Mouse (Mus musculus) forebrain, embryonic 11.5 days (tissue): ENCODE measurements around the gene Crim1. TPM values are rescaled to one million over a fixed set of nuclear protein-coding genes. Genes with fewer than 3 reads are reported as not detected.
A peak's percentile ranks its signal among the peaks of the same experiment; 100 is the strongest.

Source experiments
- ATAC-seq: fragments of 200-750 bp; cut with Nextera tagmentation; replicated peaks from 2 replicates; pipeline ENCODE4 v1.8.0; 2017; ENCODE audit warnings: moderate TSS enrichment; ENCODE audit not compliant: low FRiP score
- DNase-seq: peaks from one replicate; pipeline ENCODE4 v3.0.0-alpha.2; 2017; ENCODE audit warnings: low spot score
- H3K27ac ChIP-seq: fragments of 300-500 bp; sonication (generic); 2 replicates; pipeline ENCODE4 v1.5.1; 2014; ENCODE audit warnings: low read depth, low read length
- H3K27me3 ChIP-seq: fragments of 300-500 bp; sonication (generic); 2 replicates; pipeline ENCODE4 v1.6.1; 2014; ENCODE audit warnings: mild to moderate bottlenecking, low read length, mixed read lengths; ENCODE audit not compliant: control insufficient read depth, insufficient read depth
- H3K36me3 ChIP-seq: fragments of 300-500 bp; sonication (generic); 2 replicates; pipeline ENCODE4 v1.6.1; 2014; ENCODE audit warnings: mild to moderate bottlenecking, low read length, moderate library complexity, mixed read lengths; ENCODE audit not compliant: control insufficient read depth, insufficient read depth
- H3K4me1 ChIP-seq: fragments of 300-500 bp; sonication (generic); replicated peaks from 2 replicates; pipeline ENCODE4 v1.6.1; 2014; ENCODE audit warnings: low read length, mixed read lengths; ENCODE audit not compliant: control insufficient read depth, insufficient read depth
- H3K4me2 ChIP-seq: fragments of 300-500 bp; sonication (generic); 2 replicates; pipeline ENCODE4 v1.6.1; 2014; ENCODE audit warnings: low read depth, mild to moderate bottlenecking, low read length, moderate library complexity, mixed read lengths; ENCODE audit not compliant: severe bottlenecking
- H3K4me3 ChIP-seq: fragments of 300-500 bp; sonication (generic); 2 replicates; pipeline ENCODE4 v1.5.1; 2014; ENCODE audit warnings: low read depth, low read length
- H3K9ac ChIP-seq: fragments of 300-500 bp; sonication (generic); 2 replicates; pipeline ENCODE4 v1.6.1; 2014; ENCODE audit warnings: low read length
- H3K9me3 ChIP-seq: fragments of 300-500 bp; sonication (generic); 2 replicates; pipeline ENCODE4 v1.6.1; 2016; ENCODE audit warnings: low read length, mixed read lengths; ENCODE audit not compliant: control insufficient read depth
- WGBS: fragments of 180-500 bp; shearing (Covaris S2); extraction: QIAGEN DNeasy Blood & Tissue Kit; methylation state at CpG from one replicate; pipeline ENCODE4 v1.1.7; 2014; 5-methylcytosine and 5-hydroxymethylcytosine counted together
- polyA plus RNA-seq: library from polyadenylated mRNA; unstranded; fragments of >200 nt; fragmentation: Nextera tagmentation; extraction: Ambion mirVana; gene quantifications from 2 replicates; pipeline ENCODE4 v1.2.1, GENCODE M21; 2014

The Crim1 gene
- polyA plus RNA-seq, 1 experiment from 2014 or later: 2.7 TPM

DNA sequence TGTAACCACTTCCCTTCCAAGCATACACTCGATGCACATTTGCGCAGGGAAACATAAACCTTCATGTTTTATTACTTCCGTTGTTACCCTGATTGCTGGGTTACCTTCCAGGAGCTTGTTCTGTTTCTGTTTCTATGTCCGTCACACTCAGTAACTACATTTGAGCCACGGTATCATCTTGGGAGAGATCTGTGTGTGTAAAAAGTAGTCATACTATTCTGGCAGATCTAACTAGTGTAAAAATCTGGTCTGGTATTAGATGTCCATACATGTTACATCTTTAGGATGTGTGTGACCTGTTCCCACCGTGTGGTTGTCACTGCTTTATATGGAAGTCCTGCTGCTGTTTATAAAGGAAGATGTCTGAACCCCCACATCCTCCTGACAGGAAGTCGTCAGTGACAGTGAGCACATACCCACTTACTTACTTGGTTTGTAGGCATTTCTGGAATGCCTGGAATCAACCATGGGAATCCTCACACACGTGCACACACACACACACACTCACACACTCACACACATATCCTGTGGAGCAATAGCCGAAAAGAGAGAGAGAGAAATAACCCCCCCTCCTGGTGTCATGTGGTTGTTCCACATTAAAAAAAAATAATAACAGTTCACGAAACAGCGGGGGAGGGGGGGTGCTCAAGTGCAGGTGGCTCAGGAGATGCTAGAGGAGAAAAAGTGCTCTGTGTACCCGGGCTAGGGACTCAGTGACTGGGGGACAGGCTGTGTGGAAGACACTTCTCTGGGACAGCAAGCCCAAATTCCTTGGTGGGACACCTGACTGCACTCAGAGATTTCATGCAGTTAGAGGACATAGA is 151.8 kb downstream of the Crim1 start:
- ATAC-seq (no peak), DNase-seq (no peak)
- no peaks in the 10 kb centered on the region for H3K36me3 ChIP-seq
- 81% methylated on average over 12 of the region's 12 CpGs for WGBS
- no peak overlapping the region for H3K27ac ChIP-seq
- no peak overlapping the region for H3K9ac ChIP-seq
- no peaks in the 10 kb centered on the region for H3K9me3 ChIP-seq
- no peak overlapping the region for H3K4me3 ChIP-seq
- H3K27me3 ChIP-seq: no peaks in the 10 kb centered on the region
- H3K4me1 ChIP-seq: no peaks in the 10 kb centered on the region
- H3K4me2 ChIP-seq: no peak overlapping the region

- 85% methylated on average over 3 of the region's 3 CpGs for WGBS
- H3K4me3 ChIP-seq: no peak overlapping the region
- no peak overlapping the region for H3K27ac ChIP-seq
- no peak overlapping the region for H3K4me2 ChIP-seq
- H3K4me1 ChIP-seq: no peaks in the 10 kb centered on the region
- DNase-seq (no peak), ATAC-seq (no peak)
- H3K9ac ChIP-seq: no peak overlapping the region
- H3K9me3 ChIP-seq: no peaks in the 10 kb centered on the region
- H3K36me3 ChIP-seq: no peaks in the 10 kb centered on the region
- H3K27me3 ChIP-seq: no peaks in the 10 kb centered on the region; the same call in 1 of the 2 replicates
Measured at GRCm38 (mm10) chr17:78352500-78352855, 152.4 kb downstream of the Crim1 start.

GRCm38 (mm10) chr17:78354411-78354810 is 154.4 kb downstream of the Crim1 start:
- no peaks in the 10 kb centered on the region for H3K9me3 ChIP-seq
- WGBS: 80% methylated on average over 2 of the region's 2 CpGs
- ATAC-seq (no peak), DNase-seq (no peak)
- H3K4me1 ChIP-seq: no peaks in the 10 kb centered on the region
- no peak overlapping the region for H3K27ac ChIP-seq
- H3K4me3 ChIP-seq: no peak overlapping the region
- no peak overlapping the region for H3K9ac ChIP-seq
- no peaks in the 10 kb centered on the region for H3K36me3 ChIP-seq
- H3K4me2 ChIP-seq: no peak overlapping the region
- H3K27me3 ChIP-seq: no peaks in the 10 kb centered on the region; the same call in 1 of the 2 replicates

- WGBS: 84% methylated on average over 12 of the region's 12 CpGs
- Histone ChIP-seq H3K36me3 (no peaks in the 10 kb centered on the region), H3K27me3 (no peaks in the 10 kb centered on the region; the same call in 1 of the 2 replicates), H3K27ac (no peak overlapping the region), H3K4me2 (no peak overlapping the region), H3K9me3 (no peaks in the 10 kb centered on the region), H3K9ac (no peak overlapping the region), H3K4me3 (no peak overlapping the region), H3K4me1 (no peaks in the 10 kb centered on the region)
- DNase-seq (no peak), ATAC-seq (no peak)
Measured at GRCm38 (mm10) chr17:78354871-78355270, 154.8 kb downstream of the Crim1 start.

DNA sequence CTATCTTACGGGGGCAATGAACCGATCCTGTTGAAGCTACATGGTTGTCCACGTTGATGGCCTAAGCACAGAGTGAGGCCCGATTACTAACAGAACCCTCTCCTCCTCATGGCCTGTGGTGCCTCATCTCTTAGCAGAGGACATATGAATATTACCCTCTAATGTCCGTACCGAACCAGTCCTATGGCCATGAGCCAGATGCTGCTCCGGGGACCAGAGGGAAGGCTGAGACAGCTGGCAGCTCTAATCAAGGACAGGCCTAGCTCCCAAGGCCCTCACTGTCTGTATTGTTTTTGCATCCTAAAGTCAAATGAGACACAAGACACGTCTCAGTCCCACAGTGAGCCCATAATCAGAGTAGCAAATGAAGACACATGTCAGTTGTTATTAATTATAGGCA is 155.6 kb downstream of the Crim1 start:
- ATAC-seq (no peak), DNase-seq (no peak)
- H3K27ac ChIP-seq: no peak overlapping the region
- no peaks in the 10 kb centered on the region for H3K36me3 ChIP-seq
- no peaks in the 10 kb centered on the region for H3K9me3 ChIP-seq
- no peak overlapping the region for H3K4me3 ChIP-seq
- no peaks in the 10 kb centered on the region for H3K4me1 ChIP-seq
- 88% methylated on average over 8 of the region's 8 CpGs for WGBS
- no peaks in the 10 kb centered on the region; the same call in 1 of the 2 replicates for H3K27me3 ChIP-seq
- H3K9ac ChIP-seq: no peak overlapping the region
- no peak overlapping the region for H3K4me2 ChIP-seq

- Histone ChIP-seq H3K27me3 (no peaks in the 10 kb centered on the region; the same call in 1 of the 2 replicates), H3K4me3 (no peak overlapping the region), H3K4me1 (no peaks in the 10 kb centered on the region), H3K4me2 (no peak overlapping the region), H3K27ac (no peak overlapping the region), H3K9me3 (no peaks in the 10 kb centered on the region), H3K36me3 (no peaks in the 10 kb centered on the region), H3K9ac (no peak overlapping the region)
- DNase-seq (no peak), ATAC-seq (peak; percentile 55; the same call in 1 of the 2 replicates)
- 51% methylated on average over 4 of the region's 4 CpGs for WGBS
Measured at GRCm38 (mm10) chr17:78357753-78358152, 157.7 kb downstream of the Crim1 start.

GRCm38 (mm10) chr17:78358251-78358726 is 158.2 kb downstream of the Crim1 start:
- 79% methylated on average over 7 of the region's 7 CpGs for WGBS
- Histone ChIP-seq H3K4me1 (no peaks in the 10 kb centered on the region), H3K9me3 (no peaks in the 10 kb centered on the region)

GRCm38 (mm10) chr17:78361939-78362728 is 162.1 kb downstream of the Crim1 start:
- no peaks in the 10 kb centered on the region for H3K36me3 ChIP-seq
- no peaks in the 10 kb centered on the region for H3K9me3 ChIP-seq
- ATAC-seq (no peak), DNase-seq (no peak)
- H3K4me1 ChIP-seq: no peaks in the 10 kb centered on the region
- WGBS: 87% methylated on average over 13 of the region's 13 CpGs
- H3K27me3 ChIP-seq: no peaks in the 10 kb centered on the region; the same call in 1 of the 2 replicates
- no peak overlapping the region for H3K4me3 ChIP-seq
- no peak overlapping the region for H3K9ac ChIP-seq
- no peak overlapping the region for H3K4me2 ChIP-seq
- no peak overlapping the region for H3K27ac ChIP-seq

More at GRCm38 (mm10) chr17:78358251-78358726, 158.2 kb downstream of the Crim1 start:
- no peak overlapping the region for H3K9ac ChIP-seq
- no peaks in the 10 kb centered on the region for H3K36me3 ChIP-seq
- H3K27me3 ChIP-seq: no peaks in the 10 kb centered on the region; the same call in 1 of the 2 replicates
- no peak overlapping the region for H3K4me3 ChIP-seq
- DNase-seq: no peak
- H3K4me2 ChIP-seq: no peak overlapping the region
- H3K27ac ChIP-seq: no peak overlapping the region
- ATAC-seq: no peak
